Mouse (Mus musculus) megakaryocyte, embryonic 14.5 days (primary cell): Measurements from ENCODE around the gene Surf4.

Experiments
- FLI1 ChIP-seq: IDR thresholded peaks from 2 replicates; pipeline ENCODE4 v1.6.1; 2012; ENCODE audit warnings: low read length, inconsistent platforms, mixed read lengths
- GATA1 ChIP-seq: IDR thresholded peaks from 3 replicates; pipeline ENCODE4 v1.6.1; 2012; ENCODE audit warnings: mixed read lengths, low read length, inconsistent platforms, borderline replicate concordance

DNA sequence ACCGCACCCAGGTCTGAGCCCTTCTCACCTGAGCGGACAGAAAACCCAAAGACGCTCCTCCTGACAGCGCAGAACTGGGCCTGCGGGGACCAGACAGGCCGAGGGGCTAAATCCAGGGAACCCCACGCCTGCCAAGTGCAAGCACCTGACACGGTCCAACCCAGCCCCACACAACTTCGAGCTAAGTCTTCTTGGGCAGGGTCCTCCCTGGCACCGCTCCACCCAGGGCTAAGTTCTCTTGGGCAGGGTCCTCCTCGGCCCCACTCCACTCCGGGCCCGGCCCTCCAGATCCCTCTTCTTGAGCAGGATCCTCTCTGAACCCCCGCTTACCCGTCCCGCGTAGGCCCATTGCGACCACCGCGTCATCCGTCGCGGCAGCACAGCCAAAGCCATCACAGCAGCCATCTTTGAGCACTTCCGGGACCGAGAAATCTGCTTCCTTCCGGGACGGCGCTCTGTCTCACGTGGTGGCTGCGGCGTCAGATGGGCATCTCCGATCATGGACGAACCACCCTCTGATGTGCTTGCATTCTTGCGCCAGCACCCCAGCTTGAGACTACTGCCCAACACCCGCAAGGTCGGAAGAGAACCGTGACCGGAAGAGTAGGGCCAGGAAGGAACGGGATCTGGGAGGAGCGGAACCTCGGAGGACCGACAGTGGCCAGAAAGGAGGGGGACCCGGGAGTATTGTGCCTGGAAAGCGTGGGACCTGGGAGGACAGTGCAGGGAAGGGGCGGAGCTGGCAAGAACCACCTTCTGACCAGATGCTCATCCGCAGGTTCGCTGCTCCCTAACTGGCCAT, 17.6 kb downstream of the Surf4 start, which contains the start of the genes Surf2 and Surf1:
- TF ChIP-seq GATA1 = no peak
- peak; percentile 51; the same call in 1 of the 2 replicates for TF ChIP-seq FLI1
